Mouse (Mus musculus): ENCODE data around the gene N4bp1. TPM values are rescaled to one million over a fixed set of nuclear protein-coding genes. Genes with fewer than 3 reads are reported as not detected.
A peak's percentile ranks its signal among the peaks of the same experiment; 100 is the strongest.

The N4bp1 gene
- polyA plus RNA-seq, 1 experiment: 35.6 TPM

DNA sequence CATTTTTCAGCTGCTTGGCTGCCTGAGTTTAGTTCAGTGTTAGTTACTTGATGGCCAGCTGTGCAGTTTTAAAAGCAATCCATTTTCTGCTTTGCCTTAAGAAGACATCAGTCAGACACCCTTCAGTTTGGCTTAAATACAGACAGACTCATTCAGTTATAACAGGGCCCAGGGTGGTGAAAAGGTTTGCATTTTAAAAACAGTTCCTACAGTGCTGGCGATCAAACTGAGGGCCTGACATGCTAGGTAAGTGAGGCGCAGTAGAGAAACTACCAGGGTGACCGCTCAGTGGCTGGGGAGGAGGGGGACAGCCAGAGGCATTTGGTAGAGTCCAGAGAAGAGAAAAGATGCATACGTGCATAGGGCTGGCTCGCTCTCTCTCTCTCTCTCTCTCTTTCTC is 36.2 kb downstream of the N4bp1 start:
- Histone ChIP-seq H3K4me1 (ENCODE audit: control insufficient read depth, insufficient read depth, low read length) (no peaks in the 10 kb centered on the region), H3K27ac (ENCODE audit: insufficient read depth, low read length) (no peak overlapping the region), H3K4me3 (ENCODE audit: insufficient read depth, low read length) (no peak overlapping the region)
- no peak for TF ChIP-seq POLR2A (IDR thresholded peaks at IDR 0.05; ENCODE audit: low read depth, low read length)
- TF ChIP-seq CTCF (IDR thresholded peaks at IDR 0.05; ENCODE audit: borderline replicate concordance, insufficient read depth, low read length): no peak

GRCm38 (mm10) chr8:86848401-86848800 is 36.7 kb downstream of the N4bp1 start:
- TF ChIP-seq POLR2A (IDR thresholded peaks at IDR 0.05; ENCODE audit: low read depth, low read length) (no peak), CTCF (IDR thresholded peaks at IDR 0.05; ENCODE audit: borderline replicate concordance, insufficient read depth, low read length) (no peak)
- H3K27ac ChIP-seq (ENCODE audit: insufficient read depth, low read length): no peak overlapping the region
- H3K4me3 ChIP-seq (ENCODE audit: insufficient read depth, low read length): no peak overlapping the region
- no peaks in the 10 kb centered on the region for H3K4me1 ChIP-seq (ENCODE audit: control insufficient read depth, insufficient read depth, low read length)

DNA sequence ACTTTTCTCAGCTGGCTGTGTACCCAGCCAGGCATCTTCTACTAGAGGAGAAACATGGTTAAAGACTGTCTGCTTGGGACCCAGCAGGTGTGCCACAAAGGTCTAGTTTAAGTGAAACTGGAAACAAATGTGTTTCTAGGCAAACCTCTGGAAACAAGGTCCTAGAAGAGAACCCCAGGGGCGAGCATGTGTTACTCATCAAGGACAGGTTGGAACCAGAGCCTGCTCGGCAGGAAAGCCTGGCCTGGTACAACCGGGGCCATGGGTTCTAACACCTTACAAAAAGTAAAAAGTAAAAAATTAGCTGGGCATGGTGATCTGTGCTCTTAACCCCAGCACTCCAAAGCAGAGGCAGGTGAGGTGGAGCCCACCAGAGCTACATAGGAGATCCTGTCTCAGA is 38.0 kb downstream of the N4bp1 start:
- H3K27ac ChIP-seq (ENCODE audit: insufficient read depth, low read length): no peak overlapping the region
- no peaks in the 10 kb centered on the region for H3K4me1 ChIP-seq (ENCODE audit: control insufficient read depth, insufficient read depth, low read length)
- H3K4me3 ChIP-seq (ENCODE audit: insufficient read depth, low read length): no peak overlapping the region
- no peak for TF ChIP-seq POLR2A (IDR thresholded peaks at IDR 0.05; ENCODE audit: low read depth, low read length)
- no peak for TF ChIP-seq CTCF (IDR thresholded peaks at IDR 0.05; ENCODE audit: borderline replicate concordance, insufficient read depth, low read length)

- TF ChIP-seq CTCF (IDR thresholded peaks at IDR 0.05; ENCODE audit: borderline replicate concordance, insufficient read depth, low read length) (no peak), POLR2A (IDR thresholded peaks at IDR 0.05; ENCODE audit: low read depth, low read length) (no peak)
- Histone ChIP-seq H3K4me1 (ENCODE audit: control insufficient read depth, insufficient read depth, low read length) (no peaks in the 10 kb centered on the region), H3K4me3 (ENCODE audit: insufficient read depth, low read length) (no peak overlapping the region), H3K27ac (ENCODE audit: insufficient read depth, low read length) (no peak overlapping the region)
These were observed 39.2 kb downstream of the N4bp1 start for GRCm38 (mm10) chr8:86845875-86846274.

- TF ChIP-seq CTCF (IDR thresholded peaks at IDR 0.05; ENCODE audit: borderline replicate concordance, insufficient read depth, low read length): no peak
- TF ChIP-seq POLR2A (IDR thresholded peaks at IDR 0.05; ENCODE audit: low read depth, low read length): no peak
- no peak overlapping the region for H3K4me3 ChIP-seq (ENCODE audit: insufficient read depth, low read length)
- H3K27ac ChIP-seq (ENCODE audit: insufficient read depth, low read length): no peak overlapping the region
- no peaks in the 10 kb centered on the region for H3K4me1 ChIP-seq (ENCODE audit: control insufficient read depth, insufficient read depth, low read length)
These were observed 40.2 kb downstream of the N4bp1 start for GRCm38 (mm10) chr8:86844856-86845255.

DNA sequence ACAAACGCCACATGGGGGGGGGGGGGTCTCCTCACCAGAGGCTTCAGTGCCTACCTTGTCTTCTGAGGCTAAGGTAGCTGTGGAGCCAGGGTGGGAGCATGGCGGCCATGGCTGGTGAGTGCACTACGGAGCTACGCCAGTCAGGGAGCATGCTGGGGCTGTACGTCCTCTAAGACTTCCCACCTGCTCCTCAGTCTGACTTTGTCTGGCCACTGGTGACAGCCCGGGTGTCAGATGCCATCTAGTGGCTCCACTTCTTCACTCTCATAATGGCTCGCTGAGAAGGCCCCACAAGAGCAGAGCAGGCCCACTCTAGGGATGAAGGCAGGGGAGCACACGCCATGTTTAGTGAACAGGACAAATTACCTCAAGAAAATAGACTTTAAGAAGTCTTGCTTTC is 41.2 kb downstream of the N4bp1 start:
- TF ChIP-seq CTCF (IDR thresholded peaks at IDR 0.05; ENCODE audit: borderline replicate concordance, insufficient read depth, low read length) (peak; percentile 44; the same call in 1 of the 2 replicates), POLR2A (IDR thresholded peaks at IDR 0.05; ENCODE audit: low read depth, low read length) (no peak)
- Histone ChIP-seq H3K4me1 (ENCODE audit: control insufficient read depth, insufficient read depth, low read length) (no peaks in the 10 kb centered on the region), H3K27ac (ENCODE audit: insufficient read depth, low read length) (no peak overlapping the region)

GRCm38 (mm10) chr8:86841556-86842309 is 43.3 kb downstream of the N4bp1 start:
- Histone ChIP-seq H3K27ac (ENCODE audit: insufficient read depth, low read length) (no peak overlapping the region), H3K4me1 (ENCODE audit: control insufficient read depth, insufficient read depth, low read length) (no peaks in the 10 kb centered on the region), H3K4me3 (ENCODE audit: insufficient read depth, low read length) (no peak overlapping the region)
- TF ChIP-seq CTCF (IDR thresholded peaks at IDR 0.05; ENCODE audit: borderline replicate concordance, insufficient read depth, low read length): no peak
- TF ChIP-seq POLR2A (IDR thresholded peaks at IDR 0.05; ENCODE audit: low read depth, low read length): no peak

More for the DNA sequence above, 41.2 kb downstream of the N4bp1 start:
- no peak overlapping the region for H3K4me3 ChIP-seq (ENCODE audit: insufficient read depth, low read length)

GRCm38 (mm10) chr8:86840120-86840693 is 44.9 kb downstream of the N4bp1 start:
- Histone ChIP-seq H3K4me3 (ENCODE audit: insufficient read depth, low read length) (no peak overlapping the region), H3K27ac (ENCODE audit: insufficient read depth, low read length) (no peak overlapping the region), H3K4me1 (ENCODE audit: control insufficient read depth, insufficient read depth, low read length) (0 out of 2 replicates have a peak, but pooled peaks cover 1% of the 10 kb centered on the region)
- TF ChIP-seq POLR2A (IDR thresholded peaks at IDR 0.05; ENCODE audit: low read depth, low read length): no peak
- no peak for TF ChIP-seq CTCF (IDR thresholded peaks at IDR 0.05; ENCODE audit: borderline replicate concordance, insufficient read depth, low read length)

DNA sequence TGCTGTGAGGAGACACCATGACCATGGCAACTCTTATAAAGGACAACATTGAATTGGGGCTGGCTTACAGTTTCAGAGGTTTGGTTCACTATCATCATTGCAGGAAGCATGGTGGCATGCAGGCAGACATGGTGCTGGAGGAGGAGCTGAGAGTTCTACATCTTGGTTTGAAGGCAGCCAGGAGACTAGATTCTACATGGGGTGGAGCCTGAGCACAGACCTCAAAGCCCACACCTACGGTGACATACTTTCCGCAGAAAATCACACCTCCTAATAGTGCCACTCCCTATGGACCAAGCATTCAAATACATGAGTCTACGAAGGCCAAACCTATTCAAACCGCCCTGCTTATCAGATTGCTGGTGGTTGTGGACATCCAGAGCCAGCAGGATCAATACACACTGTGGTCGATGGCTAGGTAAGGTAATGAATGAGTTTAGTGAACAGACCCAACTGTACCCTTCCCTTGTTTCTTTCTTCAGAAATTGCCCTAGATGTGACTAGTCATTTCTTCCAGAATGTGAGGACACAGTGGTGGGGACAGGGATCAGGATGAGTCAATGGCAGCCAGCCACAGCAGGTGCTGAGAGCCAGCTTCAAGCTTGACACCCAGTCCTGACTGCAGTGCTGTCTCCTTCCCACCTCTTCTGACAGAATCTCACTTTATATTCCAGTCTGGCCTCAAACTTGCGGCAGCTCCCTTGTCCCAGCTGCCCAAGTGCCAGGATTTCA is 46.2 kb downstream of the N4bp1 start:
- no peak overlapping the region for H3K27ac ChIP-seq (ENCODE audit: insufficient read depth, low read length)
- no peak overlapping the region for H3K4me3 ChIP-seq (ENCODE audit: insufficient read depth, low read length)
- TF ChIP-seq POLR2A (IDR thresholded peaks at IDR 0.05; ENCODE audit: low read depth, low read length) (no peak), CTCF (IDR thresholded peaks at IDR 0.05; ENCODE audit: borderline replicate concordance, insufficient read depth, low read length) (no peak)
- H3K4me1 ChIP-seq (ENCODE audit: control insufficient read depth, insufficient read depth, low read length): peaks cover 4% of the 10 kb centered on the region; the same call in 1 of the 2 replicates
